In the genomic region with DNA sequence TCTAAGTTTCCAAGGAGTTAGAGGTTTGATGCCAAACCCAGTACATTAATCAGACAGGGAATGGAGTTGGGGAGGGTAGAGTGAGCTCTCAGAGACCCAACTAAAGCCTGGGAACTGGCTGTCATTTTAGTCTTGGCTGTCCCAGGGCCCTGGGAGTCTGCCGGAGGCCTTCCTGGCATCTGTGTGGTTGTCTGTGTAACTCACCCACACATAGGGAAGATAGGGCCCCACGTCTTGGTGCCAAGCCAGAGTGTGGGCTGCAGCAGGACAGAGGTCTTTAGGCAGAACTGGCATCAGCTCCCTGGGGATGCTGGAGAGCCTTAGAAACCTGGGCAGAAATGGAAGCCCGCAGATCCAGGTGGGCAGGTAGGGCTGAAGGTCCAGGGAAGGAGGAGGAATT, we compare ENCODE assay signal across 38 mouse cellular contexts. TPM values are rescaled to one million over a fixed set of nuclear protein-coding genes. Genes with fewer than 3 reads are reported as not detected.
A peak's percentile ranks its signal among the peaks of the same experiment; 100 is the strongest.
DNase-seq lines count a peak whose midpoint lies in the region; ATAC-seq and TF ChIP-seq lines count a peak whose summit lies in the region.
"Had no signal": no experiment of that assay in that cellular context is flagged by ENCODE, and none has a peak within 500 bp of the region (broad histone marks: within the 10 kb centered on the region; RNA-seq: fewer than 3 reads in every experiment).

No protein-coding gene starts in this region.

- TF ChIP-seq CTCF in hindbrain, postnatal 0 days (IDR thresholded peaks at IDR 0.05; ENCODE audit: low read depth), result no peak
- no peak for TF ChIP-seq CTCF in midbrain, postnatal 0 days (IDR thresholded peaks at IDR 0.05)
- TF ChIP-seq CTCF in stomach, postnatal 0 days (IDR thresholded peaks at IDR 0.05; ENCODE audit: low read depth), result no peak

- TF ChIP-seq EP300 in stomach, postnatal 0 days (optimal IDR thresholded peaks at IDR 0.05), result no peak

- H3K36me3 ChIP-seq in hindbrain, embryonic 13.5 days, result peaks cover 39% of the 10 kb centered on the region
- peaks cover 27% of the 10 kb centered on the region; the same call in 1 of the 2 replicates for H3K36me3 ChIP-seq in hindbrain, postnatal 0 days (ENCODE audit: insufficient read depth, low read length)
- H3K36me3 ChIP-seq in midbrain, postnatal 0 days (ENCODE audit: insufficient read depth, low read length), result peaks cover 48% of the 10 kb centered on the region
- H3K36me3 ChIP-seq in midbrain, embryonic 13.5 days, result no peaks in the 10 kb centered on the region; the same call in 1 of the 2 replicates
- no peaks in the 10 kb centered on the region for H3K36me3 ChIP-seq in stomach, postnatal 0 days (ENCODE audit: control insufficient read depth, insufficient read depth, low read length)
- H3K36me3 ChIP-seq in forebrain, embryonic 12.5 days (replicated peaks), result no peaks in the 10 kb centered on the region
- H3K36me3 ChIP-seq: heart, embryonic 15.5 days; hindbrain, embryonic 12.5 days; kidney, embryonic 15.5 days; liver, embryonic 12.5 days; midbrain, embryonic 12.5 days; stomach, embryonic 15.5 days had no signal

- peak overlapping the region; percentile 8; the same call in 1 of the 2 replicates for H3K27ac ChIP-seq in hindbrain, embryonic 13.5 days
- no peak overlapping the region for H3K27ac ChIP-seq in hindbrain, postnatal 0 days
- no peak overlapping the region for H3K27ac ChIP-seq in midbrain, postnatal 0 days (ENCODE audit: low read depth, low read length)
- no peak overlapping the region for H3K27ac ChIP-seq in midbrain, embryonic 13.5 days
- H3K27ac ChIP-seq in stomach, postnatal 0 days (replicated peaks), result no peak overlapping the region
- no peak overlapping the region for H3K27ac ChIP-seq in forebrain, embryonic 12.5 days
- H3K27ac ChIP-seq: forebrain, embryonic 13.5 days; heart, embryonic 15.5 days; hindbrain, embryonic 12.5 days; kidney, embryonic 15.5 days; liver, embryonic 12.5 days; midbrain, embryonic 12.5 days; stomach, embryonic 15.5 days had no signal

- H3K4me3 ChIP-seq in hindbrain, embryonic 13.5 days, result no peak overlapping the region
- no peak overlapping the region for H3K4me3 ChIP-seq in hindbrain, postnatal 0 days (ENCODE audit: low read length)
- no peak overlapping the region for H3K4me3 ChIP-seq in midbrain, postnatal 0 days (ENCODE audit: low read depth, low read length)
- H3K4me3 ChIP-seq in midbrain, embryonic 13.5 days (replicated peaks), result no peak overlapping the region
- no peak overlapping the region for H3K4me3 ChIP-seq in stomach, postnatal 0 days (ENCODE audit: low read depth, low read length)
- no peak overlapping the region for H3K4me3 ChIP-seq in forebrain, embryonic 12.5 days (replicated peaks)
- H3K4me3 ChIP-seq: erythroblast, embryonic 14.5 days; forebrain, embryonic 13.5 days; heart, embryonic 15.5 days; hindbrain, embryonic 12.5 days; kidney, embryonic 15.5 days; liver, embryonic 12.5 days; megakaryocyte, embryonic 14.5 days; midbrain, embryonic 12.5 days; stomach, embryonic 15.5 days had no signal

- 85% methylated on average over 3 of the region's 3 CpGs for WGBS in hindbrain, embryonic 13.5 days
- 63% methylated on average over 3 of the region's 3 CpGs for WGBS in hindbrain, postnatal 0 days
- 82% methylated on average over 3 of the region's 3 CpGs for WGBS in midbrain, postnatal 0 days
- whole genome bisulfite sequencing in midbrain, embryonic 13.5 days, result 88% methylated on average over 3 of the region's 3 CpGs
- 75% methylated on average over 3 of the region's 3 CpGs for WGBS in stomach, postnatal 0 days
- 97% methylated on average over 3 of the region's 3 CpGs for WGBS in forebrain, embryonic 12.5 days

- no peaks in the 10 kb centered on the region for H3K4me1 ChIP-seq in hindbrain, embryonic 13.5 days (replicated peaks)
- peaks cover 8% of the 10 kb centered on the region; the same call in 1 of the 2 replicates for H3K4me1 ChIP-seq in hindbrain, postnatal 0 days (ENCODE audit: insufficient read depth, low read length)
- H3K4me1 ChIP-seq in midbrain, postnatal 0 days (ENCODE audit: insufficient read depth, low read length), result no peaks in the 10 kb centered on the region
- H3K4me1 ChIP-seq in midbrain, embryonic 13.5 days (replicated peaks), result no peaks in the 10 kb centered on the region
- no peaks in the 10 kb centered on the region for H3K4me1 ChIP-seq in stomach, postnatal 0 days (replicated peaks; ENCODE audit: control insufficient read depth, insufficient read depth)
- H3K4me1 ChIP-seq in forebrain, embryonic 12.5 days, result no peaks in the 10 kb centered on the region
- H3K4me1 ChIP-seq: forebrain, embryonic 13.5 days; hindbrain, embryonic 12.5 days; kidney, embryonic 15.5 days; liver, embryonic 12.5 days; midbrain, embryonic 12.5 days had no signal

- H3K9ac ChIP-seq in hindbrain, embryonic 13.5 days, result no peak overlapping the region
- H3K9ac ChIP-seq in hindbrain, postnatal 0 days (replicated peaks; ENCODE audit: low read length), result no peak overlapping the region
- no peak overlapping the region for H3K9ac ChIP-seq in midbrain, postnatal 0 days (replicated peaks; ENCODE audit: low read length, poor library complexity, severe bottlenecking)
- H3K9ac ChIP-seq in midbrain, embryonic 13.5 days (replicated peaks), result no peak overlapping the region
- no peak overlapping the region for H3K9ac ChIP-seq in stomach, postnatal 0 days (ENCODE audit: low read length)
- no peak overlapping the region for H3K9ac ChIP-seq in forebrain, embryonic 12.5 days
- H3K9ac ChIP-seq: forebrain, embryonic 13.5 days; heart, embryonic 15.5 days; hindbrain, embryonic 12.5 days; kidney, embryonic 15.5 days; liver, embryonic 12.5 days; liver, postnatal 0 days; midbrain, embryonic 12.5 days; stomach, embryonic 15.5 days had no signal

- H3K9me3 ChIP-seq in hindbrain, embryonic 13.5 days, result no peaks in the 10 kb centered on the region
- H3K9me3 ChIP-seq in hindbrain, postnatal 0 days (ENCODE audit: low read length), result no peaks in the 10 kb centered on the region
- no peaks in the 10 kb centered on the region for H3K9me3 ChIP-seq in midbrain, postnatal 0 days (ENCODE audit: low read length)
- H3K9me3 ChIP-seq in midbrain, embryonic 13.5 days, result no peaks in the 10 kb centered on the region
- H3K9me3 ChIP-seq in stomach, postnatal 0 days (ENCODE audit: control insufficient read depth, low read length), result no peaks in the 10 kb centered on the region
- H3K9me3 ChIP-seq in forebrain, embryonic 12.5 days, result no peaks in the 10 kb centered on the region
- H3K9me3 ChIP-seq: forebrain, embryonic 13.5 days; heart, embryonic 15.5 days; hindbrain, embryonic 12.5 days; kidney, embryonic 15.5 days; liver, embryonic 12.5 days; megakaryocyte, embryonic 14.5 days; midbrain, embryonic 12.5 days; stomach, embryonic 15.5 days had no signal

- H3K4me2 ChIP-seq in hindbrain, embryonic 13.5 days, result no peak overlapping the region
- H3K4me2 ChIP-seq in hindbrain, postnatal 0 days (ENCODE audit: low read depth, low read length), result no peak overlapping the region
- no peak overlapping the region for H3K4me2 ChIP-seq in midbrain, postnatal 0 days (ENCODE audit: low read depth, low read length, poor library complexity, severe bottlenecking)
- H3K4me2 ChIP-seq in midbrain, embryonic 13.5 days (replicated peaks), result no peak overlapping the region
- no peak overlapping the region for H3K4me2 ChIP-seq in stomach, postnatal 0 days (replicated peaks; ENCODE audit: low read depth)
- no peak overlapping the region for H3K4me2 ChIP-seq in forebrain, embryonic 12.5 days
- H3K4me2 ChIP-seq: forebrain, embryonic 13.5 days; heart, embryonic 15.5 days; hindbrain, embryonic 12.5 days; kidney, embryonic 15.5 days; liver, embryonic 12.5 days; midbrain, embryonic 12.5 days; stomach, embryonic 15.5 days had no signal

- H3K27me3 ChIP-seq in hindbrain, embryonic 13.5 days, result no peaks in the 10 kb centered on the region
- H3K27me3 ChIP-seq in hindbrain, postnatal 0 days (ENCODE audit: insufficient read depth, low read length), result no peaks in the 10 kb centered on the region
- H3K27me3 ChIP-seq in midbrain, postnatal 0 days (ENCODE audit: insufficient read depth, low read length), result no peaks in the 10 kb centered on the region
- H3K27me3 ChIP-seq in midbrain, embryonic 13.5 days, result no peaks in the 10 kb centered on the region
- H3K27me3 ChIP-seq in stomach, postnatal 0 days (ENCODE audit: control insufficient read depth, insufficient read depth, low read length), result no peaks in the 10 kb centered on the region
- no peaks in the 10 kb centered on the region for H3K27me3 ChIP-seq in forebrain, embryonic 12.5 days
- H3K27me3 ChIP-seq: forebrain, embryonic 13.5 days; hindbrain, embryonic 12.5 days; kidney, embryonic 15.5 days; liver, embryonic 12.5 days; midbrain, embryonic 12.5 days; stomach, embryonic 15.5 days had no signal

- peak; percentile 39 to 47 for DNase-seq in cerebellum, postnatal 25 days
- no peak for DNase-seq in cerebellum, adult 11-12 months
- DNase-seq in hindbrain, postnatal 0 days (ENCODE audit: low spot score), result no peak
- peak; percentile 25 for DNase-seq in midbrain, postnatal 0 days (ENCODE audit: low spot score)
- no peak for DNase-seq in stomach, postnatal 0 days (ENCODE audit: low spot score)
- DNase-seq: adrenal gland, postnatal 25 days; gastrocnemius, postnatal 14 days; kidney, adult 18-20 months; kidney, postnatal 36 days; liver, postnatal 0 days; lung, postnatal 36 days; right cerebral cortex, postnatal 25 days; thymus, postnatal 14 days had no signal

- ATAC-seq in hindbrain, embryonic 13.5 days (ENCODE audit: low FRiP score), result no peak
- ATAC-seq in hindbrain, postnatal 0 days, result no peak
- no peak for ATAC-seq in midbrain, postnatal 0 days (ENCODE audit: low FRiP score)
- ATAC-seq in midbrain, embryonic 13.5 days, result no peak
- ATAC-seq in stomach, postnatal 0 days (ENCODE audit: low FRiP score, low TSS enrichment), result peak; percentile 45; the same call in 1 of the 2 replicates
- no peak for ATAC-seq in forebrain, embryonic 12.5 days (ENCODE audit: low FRiP score)
- ATAC-seq: forebrain, embryonic 13.5 days; liver, embryonic 12.5 days; liver, postnatal 0 days had no signal

RNA-seq across cellular contexts. Expression of a gene that starts 10.1 kb away (rescaled TPM):
- 9.1 and 11.8 TPM in 2 replicates for polyA plus RNA-seq in hindbrain, embryonic 13.5 days (2015; fragmentation: Nextera tagmentation; extraction: Ambion mirVana)
- total RNA-seq in hindbrain, postnatal 0 days (2014; rRNA removed), result 30.4 and 36.0 TPM in 2 replicates
- polyA plus RNA-seq in hindbrain, postnatal 0 days (2015; fragmentation: Nextera tagmentation; extraction: Ambion mirVana), result 48.4 and 53.5 TPM in 2 replicates
- total RNA-seq in midbrain, postnatal 0 days (2014; rRNA removed), result 15.1 and 29.7 TPM in 2 replicates
- 21.9 and 25.4 TPM in 2 replicates for polyA plus RNA-seq in midbrain, postnatal 0 days (2015; fragmentation: Nextera tagmentation; extraction: Ambion mirVana)
- 2.9 and 3.3 TPM in 2 replicates for polyA plus RNA-seq in midbrain, embryonic 13.5 days (2015; fragmentation: Nextera tagmentation; extraction: Ambion mirVana)
- polyA plus RNA-seq in stomach, postnatal 0 days (2015; fragmentation: Nextera tagmentation; extraction: Ambion mirVana), result 1.0 and 1.9 TPM in 2 replicates
- polyA plus RNA-seq in forebrain, embryonic 12.5 days (2016; fragmentation: Nextera tagmentation; extraction: Ambion mirVana), result 0.23 and 0.29 TPM in 2 replicates
- total RNA-seq: MEL; monocyte, adult 5-6 weeks; neutrophil, adult 5-6 weeks had no signal
- polyA plus RNA-seq: erythroblast, embryonic 14.5 days; liver, embryonic 12.5 days; liver, postnatal 0 days had no signal

RNA-seq across cellular contexts. Expression of a gene that starts 14.8 kb away (rescaled TPM):
- polyA plus RNA-seq in hindbrain, embryonic 13.5 days (2015; fragmentation: Nextera tagmentation; extraction: Ambion mirVana), result not detected in 2 replicates
- not detected in 2 replicates for total RNA-seq in hindbrain, postnatal 0 days (2014; rRNA removed)
- not detected in 2 replicates for polyA plus RNA-seq in hindbrain, postnatal 0 days (2015; fragmentation: Nextera tagmentation; extraction: Ambion mirVana)
- total RNA-seq in midbrain, postnatal 0 days (2014; rRNA removed), result not detected in 2 replicates
- not detected in 2 replicates for polyA plus RNA-seq in midbrain, postnatal 0 days (2015; fragmentation: Nextera tagmentation; extraction: Ambion mirVana)
- not detected in 2 replicates for polyA plus RNA-seq in midbrain, embryonic 13.5 days (2015; fragmentation: Nextera tagmentation; extraction: Ambion mirVana)
- not detected in 2 replicates for polyA plus RNA-seq in stomach, postnatal 0 days (2015; fragmentation: Nextera tagmentation; extraction: Ambion mirVana)
- polyA plus RNA-seq in forebrain, embryonic 12.5 days (2016; fragmentation: Nextera tagmentation; extraction: Ambion mirVana), result not detected in 2 replicates
- total RNA-seq: adrenal gland, adult 18-20 months; adrenal gland, postnatal 25 days; gastrocnemius, postnatal 14 days; heart, adult 8-10 months; heart, postnatal 25 days; layer of hippocampus, postnatal 10 days; left cerebral cortex, adult 18-20 months; left cerebral cortex, postnatal 25 days; MEL; monocyte, adult 5-6 weeks; neutrophil, adult 5-6 weeks had no signal
- polyA plus RNA-seq: cortical plate, adult 2 months; embryonic facial prominence, embryonic 14.5 days; erythroblast, embryonic 14.5 days; forebrain, embryonic 13.5 days; heart, embryonic 15.5 days; hindbrain, embryonic 12.5 days; kidney, embryonic 15.5 days; limb, embryonic 14.5 days; liver, embryonic 12.5 days; liver, postnatal 0 days; lung, embryonic 16.5 days; midbrain, embryonic 12.5 days; stomach, embryonic 15.5 days had no signal

Comparison
In these comparisons a context has a peak if more than half of its experiments do, and no peak if none do; other contexts are left out.
1. DNase-seq: peak in cerebellum, postnatal 25 days (2 of 2) and midbrain, postnatal 0 days (single experiment); none in cerebellum, adult 11-12 months (single experiment), hindbrain, postnatal 0 days (single experiment) and stomach, postnatal 0 days (single experiment).